Mouse (Mus musculus) thymus, adult 2 months (tissue): ENCODE data around the gene Qrfp.

Experiments
- CTCF ChIP-seq: fragments of 200-500 bp; IDR thresholded peaks from 2 replicates; pipeline ENCODE4 v1.5.1; 2012; ENCODE audit warnings: mild to moderate bottlenecking, control low read depth, low read length, moderate library complexity, borderline replicate concordance; ENCODE audit not compliant: control insufficient read depth, poor library complexity, insufficient read depth; ENCODE audit errors: extremely low read depth
- POLR2A ChIP-seq: fragments of 200-500 bp; IDR thresholded peaks from 2 replicates; pipeline ENCODE4 v1.6.1; 2012; ENCODE audit warnings: mild to moderate bottlenecking, low read length, control low read depth, moderate library complexity; ENCODE audit not compliant: control insufficient read depth, poor library complexity, insufficient read depth; ENCODE audit errors: extremely low read depth

DNA sequence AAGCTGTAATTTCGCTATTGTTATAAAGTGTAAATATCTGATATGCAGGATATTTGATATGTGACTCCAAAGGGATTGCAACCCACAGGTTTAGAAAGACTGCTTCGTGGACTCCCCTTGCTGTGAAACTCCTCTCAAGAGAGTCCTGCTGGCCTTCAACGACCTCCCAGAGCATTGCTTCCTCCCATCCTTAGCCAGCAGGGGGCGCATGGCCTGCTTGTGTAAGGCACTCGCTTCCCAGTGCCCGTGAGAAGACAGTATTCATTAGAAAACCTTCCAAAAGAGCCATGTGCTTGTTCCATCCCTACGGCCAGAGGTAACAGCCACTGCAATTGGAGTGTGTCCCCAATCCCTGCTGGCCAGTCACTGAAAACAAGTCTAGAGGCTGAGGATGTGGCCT is 23.4 kb downstream of the Qrfp start:
- peak; percentile 96 for TF ChIP-seq CTCF
- TF ChIP-seq POLR2A: no peak
